Mouse (Mus musculus): ENCODE measurements around the gene Ndufa3. TPM values are rescaled to one million over a fixed set of nuclear protein-coding genes. Genes with fewer than 3 reads are reported as not detected.

Gene Ndufa3
- polyA plus RNA-seq, 1 experiment from 2014 or later, result 378 TPM

GRCm38 (mm10) chr7:3646641-3647040 lies 29.5 kb downstream of the Ndufa3 start:
- WGBS, result 72% methylated on average over 4 of the region's 4 CpGs
- Histone ChIP-seq H3K36me3 (peaks cover 30% of the 10 kb centered on the region), H3K27ac (no peak overlapping the region), H3K9me3 (replicated peaks) (no peaks in the 10 kb centered on the region), H3K9ac (peak overlapping the region; percentile 99), H3K4me2 (replicated peaks) (peak overlapping the region; percentile 95), H3K27me3 (no peaks in the 10 kb centered on the region), H3K4me1 (peaks cover 35% of the 10 kb centered on the region), H3K4me3 (peak overlapping the region; percentile 99)
- no peak for ATAC-seq (ENCODE audit: low FRiP score)

GRCm38 (mm10) chr7:3656966-3657365 lies 39.8 kb downstream of the Ndufa3 start:
- H3K27me3 ChIP-seq, result no peaks in the 10 kb centered on the region
- no peaks in the 10 kb centered on the region for H3K9me3 ChIP-seq (replicated peaks)
- H3K4me2 ChIP-seq (replicated peaks), result no peak overlapping the region
- WGBS, result 86% methylated on average over 4 of the region's 4 CpGs
- peaks cover 99% of the 10 kb centered on the region for H3K36me3 ChIP-seq
- H3K9ac ChIP-seq, result no peak overlapping the region
- no peak for ATAC-seq (ENCODE audit: low FRiP score)
- no peak overlapping the region for H3K4me3 ChIP-seq
- H3K27ac ChIP-seq, result no peak overlapping the region
- H3K4me1 ChIP-seq, result no peaks in the 10 kb centered on the region

GRCm38 (mm10) chr7:3658578-3658977 lies 41.4 kb downstream of the Ndufa3 start:
- H3K4me2 ChIP-seq (replicated peaks), result no peak overlapping the region
- WGBS, result 94% methylated on average over 14 of the region's 14 CpGs
- no peak overlapping the region for H3K27ac ChIP-seq
- no peaks in the 10 kb centered on the region for H3K9me3 ChIP-seq (replicated peaks)
- no peak overlapping the region for H3K9ac ChIP-seq
- H3K4me3 ChIP-seq, result no peak overlapping the region
- no peak for ATAC-seq (ENCODE audit: low FRiP score)
- no peaks in the 10 kb centered on the region for H3K27me3 ChIP-seq
- H3K4me1 ChIP-seq, result peaks cover 4% of the 10 kb centered on the region
- peaks cover 97% of the 10 kb centered on the region for H3K36me3 ChIP-seq

- 36% methylated on average over 15 of the region's 15 CpGs for whole genome bisulfite sequencing
- Histone ChIP-seq H3K4me1 (peaks cover 20% of the 10 kb centered on the region), H3K4me3 (peak overlapping the region; percentile 71), H3K9ac (peak overlapping the region; percentile 76), H3K4me2 (replicated peaks) (peak overlapping the region; percentile 77), H3K27ac (peak overlapping the region; percentile 84), H3K9me3 (replicated peaks) (no peaks in the 10 kb centered on the region), H3K36me3 (peaks cover 36% of the 10 kb centered on the region), H3K27me3 (no peaks in the 10 kb centered on the region)
- peak; percentile 59 for ATAC-seq (ENCODE audit: low FRiP score)
These were observed 47.5 kb downstream of the Ndufa3 start for GRCm38 (mm10) chr7:3664524-3665214.

GRCm38 (mm10) chr7:3665215-3666114 lies 48.3 kb downstream of the Ndufa3 start, which contains the start of gene Leng1:
Gene Leng1, minus strand, starts transcription at chr7:3665840.
- no peaks in the 10 kb centered on the region for H3K9me3 ChIP-seq (replicated peaks)
- no peaks in the 10 kb centered on the region for H3K27me3 ChIP-seq
- peak within 1 kb of the TSS; percentile 76 for H3K9ac ChIP-seq
- peak within 1 kb of the TSS; percentile 77 for H3K4me2 ChIP-seq (replicated peaks)
- peaks cover 28% of the 10 kb centered on the region for H3K36me3 ChIP-seq
- peak; percentile 99 for ATAC-seq (ENCODE audit: low FRiP score)
- H3K27ac ChIP-seq, result peak within 1 kb of the TSS; percentile 85
- peaks cover 20% of the 10 kb centered on the region for H3K4me1 ChIP-seq
- H3K4me3 ChIP-seq, result peak within 1 kb of the TSS; percentile 71
- 5% methylated on average over 45 of the region's 45 CpGs for WGBS

- WGBS, result 19% methylated on average over 14 of the region's 14 CpGs
- no peaks in the 10 kb centered on the region for H3K27me3 ChIP-seq
- no peak overlapping the region for H3K4me3 ChIP-seq
- no peak overlapping the region; the same call in 1 of the 2 replicates for H3K9ac ChIP-seq
- peaks cover 14% of the 10 kb centered on the region for H3K36me3 ChIP-seq
- ATAC-seq (ENCODE audit: low FRiP score), result no peak
- no peak overlapping the region for H3K27ac ChIP-seq
- peak overlapping the region; percentile 6; the same call in 1 of the 2 replicates for H3K4me2 ChIP-seq (replicated peaks)
- H3K9me3 ChIP-seq (replicated peaks), result no peaks in the 10 kb centered on the region
- H3K4me1 ChIP-seq, result peaks cover 20% of the 10 kb centered on the region
These were observed 49.8 kb downstream of the Ndufa3 start for GRCm38 (mm10) chr7:3666921-3667391.

Small RNA genes within 50 kb of the gene (microRNA-seq; reads per million reads assigned to microRNA genes)
- gene Gm25100, result not detected
- gene Mir3572, result 2.4 reads per million

Other genes starting within 250 kb of the Ndufa3 start
- gene Cacng8, start 226.7 kb upstream of the Ndufa3 start, polyA plus RNA-seq (2016; fragmentation: Nextera tagmentation; extraction: Ambion mirVana), result 7.9 and 8.6 TPM in 2 replicates
- 0.27 and 1.4 TPM in 2 replicates for gene Cacng6, start 193.2 kb upstream of the Ndufa3 start, polyA plus RNA-seq (2016; fragmentation: Nextera tagmentation; extraction: Ambion mirVana)
- not detected in 2 replicates for gene Tarm1, start 114.7 kb upstream of the Ndufa3 start, polyA plus RNA-seq (2016; fragmentation: Nextera tagmentation; extraction: Ambion mirVana)
- 0.21 and 0.27 TPM in 2 replicates for gene Oscar, start 1.2 kb upstream of the Ndufa3 start, polyA plus RNA-seq (2016; fragmentation: Nextera tagmentation; extraction: Ambion mirVana)
- gene Tfpt, start 12.6 kb downstream of the Ndufa3 start, polyA plus RNA-seq (2016; fragmentation: Nextera tagmentation; extraction: Ambion mirVana), result 38.1 and 45.0 TPM in 2 replicates
- 114 and 115 TPM in 2 replicates for gene Prpf31, start 12.6 kb downstream of the Ndufa3 start, polyA plus RNA-seq (2016; fragmentation: Nextera tagmentation; extraction: Ambion mirVana)
- gene Cnot3, start 27.9 kb downstream of the Ndufa3 start, polyA plus RNA-seq (2016; fragmentation: Nextera tagmentation; extraction: Ambion mirVana), result 58.1 and 59.3 TPM in 2 replicates
- 20.7 and 21.4 TPM in 2 replicates for gene Leng1, start 48.5 kb downstream of the Ndufa3 start, polyA plus RNA-seq (2016; fragmentation: Nextera tagmentation; extraction: Ambion mirVana)
- 5.5 and 6.7 TPM in 2 replicates for gene Tmc4, start 60.2 kb downstream of the Ndufa3 start, polyA plus RNA-seq (2016; fragmentation: Nextera tagmentation; extraction: Ambion mirVana)
- gene Tsen34, start 75.5 kb downstream of the Ndufa3 start, polyA plus RNA-seq (2016; fragmentation: Nextera tagmentation; extraction: Ambion mirVana), result 217 and 228 TPM in 2 replicates
- 50.8 and 57.4 TPM in 2 replicates for gene Mboat7, start 76.2 kb downstream of the Ndufa3 start, polyA plus RNA-seq (2016; fragmentation: Nextera tagmentation; extraction: Ambion mirVana)
- gene Rps9, start 86.6 kb downstream of the Ndufa3 start, polyA plus RNA-seq (2016; fragmentation: Nextera tagmentation; extraction: Ambion mirVana), result 989 and 1,031 TPM in 2 replicates
- 0.19 and 0.30 TPM in 2 replicates for gene Pirb, start 103.0 kb downstream of the Ndufa3 start, polyA plus RNA-seq (2016; fragmentation: Nextera tagmentation; extraction: Ambion mirVana)
- not detected in 2 replicates for gene Gm15448, start 208.3 kb downstream of the Ndufa3 start, polyA plus RNA-seq (2016; fragmentation: Nextera tagmentation; extraction: Ambion mirVana)
- 0.10 TPM in 1 of 2 replicates, not detected in the other for gene Pira2, start 227.7 kb downstream of the Ndufa3 start, polyA plus RNA-seq (2016; fragmentation: Nextera tagmentation; extraction: Ambion mirVana)

All from hindbrain, embryonic 12.5 days (tissue).